Mouse (Mus musculus): ENCODE measurements around the gene Rbm31y.
"Not testable (repeated sequence)": the region's sequence is repeated elsewhere in the genome, so short reads cannot be mapped to it uniquely, and the experiment has no call there.

Gene Rbm31y

GRCm38 (mm10) chrY:17400461-17400860, at the start of gene Rbm31y:
TSS of gene Rbm31y (plus strand) at chrY:17400761.
- DNase-seq (ENCODE audit: low spot score), result not testable (repeated sequence)

Measured in c-Kit-positive CD71-positive TER-119-positive erythroid progenitor cells, embryonic 14.5 days (primary cell).